Mouse (Mus musculus): Measurements from ENCODE around the gene Chn2.

DNA sequence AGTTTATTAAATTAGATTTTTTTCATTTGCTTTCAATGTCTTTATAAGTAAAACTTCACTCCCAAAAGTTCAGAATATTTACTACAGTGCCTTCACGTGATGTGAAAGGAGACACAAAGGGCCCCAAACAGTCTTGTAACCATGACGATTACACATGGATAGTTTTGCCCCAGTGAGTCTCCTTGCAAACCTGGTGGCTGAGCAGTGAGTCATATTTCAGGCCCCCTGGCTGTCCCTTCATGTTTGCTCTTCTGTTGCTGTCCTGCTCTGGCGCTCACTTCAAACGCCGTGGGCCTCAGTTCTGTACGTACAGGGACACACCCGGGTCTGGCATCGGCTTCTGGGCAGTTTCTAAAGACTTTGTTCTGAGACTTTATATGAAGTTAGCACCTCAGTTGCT is 292.8 kb downstream of the Chn2 start:
- TF ChIP-seq GATA1 (IDR thresholded peaks at IDR 0.05; ENCODE audit: borderline replicate concordance, low read length), result no peak
- no peak for TF ChIP-seq FLI1 (IDR thresholded peaks at IDR 0.05; ENCODE audit: low read length)
